Mouse (Mus musculus): ENCODE measurements around the gene St6galnac4. TPM values are rescaled to one million over a fixed set of nuclear protein-coding genes. Genes with fewer than 3 reads are reported as not detected.

Gene St6galnac4
- total and polyA plus RNA-seq, 3 experiments, result 16.2 to 25.2 (median 17.8) TPM

DNA sequence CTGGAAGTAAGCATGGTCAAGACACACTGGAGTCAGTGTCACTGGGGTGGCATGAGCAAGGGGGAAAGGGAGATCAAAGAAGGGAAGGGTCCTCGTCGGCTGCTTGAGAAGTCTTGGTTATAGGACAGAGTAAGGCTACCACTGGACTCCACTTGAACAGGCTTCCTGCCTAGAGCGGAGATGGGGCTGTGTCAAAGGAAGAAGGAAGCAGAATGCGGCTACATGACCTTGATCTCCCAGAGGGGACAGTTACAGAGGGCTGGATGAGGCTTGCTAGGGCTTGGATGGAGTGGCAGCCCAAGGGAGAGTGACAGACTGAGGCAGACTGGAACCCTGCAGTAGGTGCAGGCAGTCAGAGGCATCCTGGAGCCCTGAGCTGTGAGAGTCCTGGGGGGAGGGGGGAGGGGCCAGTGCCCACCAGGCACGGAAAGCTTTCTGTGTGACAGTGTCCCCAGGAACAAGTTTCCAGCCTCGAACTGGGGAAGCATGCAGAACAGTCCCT is 53.7 kb downstream of the St6galnac4 start:
- intact Hi-C loops (cut with DNase I), result no loop called here
- 35% methylated on average over 6 of the region's 6 CpGs for WGBS

DNA sequence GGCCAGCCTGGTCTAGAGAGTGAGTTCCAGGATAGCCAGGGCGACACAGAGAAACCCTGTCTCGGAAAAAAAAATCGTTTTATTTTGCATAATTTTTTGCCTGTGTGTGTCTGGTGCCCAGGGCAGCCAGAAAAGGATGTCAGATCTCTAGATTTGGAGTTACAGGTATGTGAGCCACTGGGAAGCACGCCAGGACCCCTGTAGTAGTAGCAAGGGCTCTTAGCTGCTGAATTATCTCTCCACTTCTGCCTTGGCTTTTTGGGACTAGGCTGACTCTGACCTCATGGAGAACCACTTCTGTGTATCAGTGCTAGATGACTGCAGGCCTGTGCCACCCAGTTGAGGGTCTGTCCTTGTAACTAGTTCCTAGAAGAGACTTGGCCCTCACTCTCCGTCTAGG is 54.9 kb downstream of the St6galnac4 start:
- TF ChIP-seq CTCF (IDR thresholded peaks at IDR 0.05) (no peak), POLR2A (IDR thresholded peaks at IDR 0.05; ENCODE audit: insufficient read depth, low read depth, low read length) (no peak), EP300 (IDR thresholded peaks at IDR 0.05; ENCODE audit: insufficient read depth, low read depth, low read length) (no peak)
- Histone ChIP-seq H3K4me1 (ENCODE audit: control insufficient read depth, insufficient read depth, low read length) (peaks cover 35% of the 10 kb centered on the region), H3K4me3 (no peak overlapping the region), H3K79me2 (replicated peaks; ENCODE audit: control insufficient read depth, insufficient read depth, low read length) (no peaks in the 10 kb centered on the region), H3K27ac (peak overlapping the region; percentile 95), H3K9ac (ENCODE audit: low read depth, low read length) (no peak overlapping the region), H3K27me3 (ENCODE audit: control insufficient read depth, insufficient read depth, low read length) (no peaks in the 10 kb centered on the region), H3K36me3 (ENCODE audit: control insufficient read depth, insufficient read depth, low read length) (no peaks in the 10 kb centered on the region)
- no peak for DNase-seq
- 77% methylated on average over 5 of the region's 5 CpGs for WGBS
- intact Hi-C loops (cut with DNase I), result no loop called here

More for the DNA sequence above, 53.7 kb downstream of the St6galnac4 start:
- DNase-seq, result no peak
- Histone ChIP-seq H3K36me3 (ENCODE audit: control insufficient read depth, insufficient read depth, low read length) (no peaks in the 10 kb centered on the region), H3K27me3 (ENCODE audit: control insufficient read depth, insufficient read depth, low read length) (no peaks in the 10 kb centered on the region), H3K27ac (peak overlapping the region; percentile 63), H3K79me2 (replicated peaks; ENCODE audit: control insufficient read depth, insufficient read depth, low read length) (no peaks in the 10 kb centered on the region), H3K4me1 (ENCODE audit: control insufficient read depth, insufficient read depth, low read length) (peaks cover 34% of the 10 kb centered on the region), H3K9ac (ENCODE audit: low read depth, low read length) (0 out of 2 replicates have a peak overlapping the region, but pooled peaks have one; percentile 1), H3K4me3 (no peak overlapping the region)
- TF ChIP-seq CTCF (IDR thresholded peaks at IDR 0.05), result no peak
- TF ChIP-seq POLR2A (IDR thresholded peaks at IDR 0.05; ENCODE audit: insufficient read depth, low read depth, low read length), result 0 out of 2 replicates have a peak, but pooled peaks have one; percentile 18

DNA sequence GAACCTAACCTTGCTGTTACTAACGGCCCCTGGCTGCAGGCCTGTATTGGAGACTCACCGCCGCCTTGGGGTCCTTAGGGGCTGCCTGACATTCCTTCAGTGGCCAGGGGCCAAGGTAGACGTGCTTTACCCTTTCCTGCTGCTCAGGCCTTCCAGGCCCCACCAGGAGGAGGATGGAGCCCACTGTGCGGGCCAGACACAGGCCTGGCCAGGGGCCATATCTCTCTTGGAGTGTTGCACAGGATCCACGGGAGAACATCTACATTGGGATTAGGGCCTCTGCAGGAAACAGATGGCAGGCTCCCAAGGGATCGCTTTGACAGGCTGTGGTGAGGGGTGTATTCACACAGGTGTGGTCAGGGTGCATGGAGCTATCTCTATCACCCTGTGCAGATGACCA is 55.9 kb downstream of the St6galnac4 start:
- WGBS, result 40% methylated on average over 7 of the region's 7 CpGs
- Histone ChIP-seq H3K79me2 (replicated peaks; ENCODE audit: control insufficient read depth, insufficient read depth, low read length) (no peaks in the 10 kb centered on the region), H3K4me3 (no peak overlapping the region), H3K27ac (peak overlapping the region; percentile 95), H3K27me3 (ENCODE audit: control insufficient read depth, insufficient read depth, low read length) (no peaks in the 10 kb centered on the region), H3K4me1 (ENCODE audit: control insufficient read depth, insufficient read depth, low read length) (peaks cover 29% of the 10 kb centered on the region), H3K36me3 (ENCODE audit: control insufficient read depth, insufficient read depth, low read length) (no peaks in the 10 kb centered on the region), H3K9ac (ENCODE audit: low read depth, low read length) (no peak overlapping the region)
- TF ChIP-seq POLR2A (IDR thresholded peaks at IDR 0.05; ENCODE audit: insufficient read depth, low read depth, low read length) (no peak), CTCF (IDR thresholded peaks at IDR 0.05) (peak; percentile 21), EP300 (IDR thresholded peaks at IDR 0.05; ENCODE audit: insufficient read depth, low read depth, low read length) (peak; percentile 93)
- peak; percentile 74 to 80 for DNase-seq
- intact Hi-C loops (cut with DNase I), result no loop called here

DNA sequence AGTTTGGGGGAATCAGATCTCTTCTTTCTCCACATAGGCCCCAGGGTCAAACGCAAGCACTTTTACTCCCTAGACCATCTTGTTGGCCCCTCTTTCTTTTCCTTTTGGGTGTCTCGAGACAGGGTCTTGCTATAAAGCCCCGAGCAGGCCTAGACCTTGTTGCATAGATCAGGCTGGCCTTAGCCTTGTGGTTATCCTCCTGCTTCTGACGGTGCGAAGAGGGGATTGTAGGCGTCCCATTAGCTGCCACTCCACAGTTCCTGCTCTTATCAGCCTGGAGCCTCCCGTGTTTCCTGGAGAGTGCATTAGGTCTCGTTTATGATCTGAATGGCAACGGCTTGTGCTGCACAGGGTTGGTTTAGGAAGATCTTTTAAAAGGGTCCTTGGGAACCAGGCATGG is 57.2 kb downstream of the St6galnac4 start:
- H3K4me3 ChIP-seq, result no peak overlapping the region
- H3K36me3 ChIP-seq (ENCODE audit: control insufficient read depth, insufficient read depth, low read length), result no peaks in the 10 kb centered on the region
- no peak overlapping the region for H3K9ac ChIP-seq (ENCODE audit: low read depth, low read length)
- H3K4me1 ChIP-seq (ENCODE audit: control insufficient read depth, insufficient read depth, low read length), result peaks cover 28% of the 10 kb centered on the region
- 62% methylated on average over 9 of the region's 9 CpGs for WGBS
- TF ChIP-seq EP300 (IDR thresholded peaks at IDR 0.05; ENCODE audit: insufficient read depth, low read depth, low read length) (no peak), POLR2A (IDR thresholded peaks at IDR 0.05; ENCODE audit: insufficient read depth, low read depth, low read length) (no peak), CTCF (IDR thresholded peaks at IDR 0.05) (no peak)
- H3K79me2 ChIP-seq (replicated peaks; ENCODE audit: control insufficient read depth, insufficient read depth, low read length), result 0 out of 2 replicates have a peak, but pooled peaks cover 3% of the 10 kb centered on the region
- DNase-seq, result no peak
- no peaks in the 10 kb centered on the region for H3K27me3 ChIP-seq (ENCODE audit: control insufficient read depth, insufficient read depth, low read length)
- intact Hi-C loops (cut with DNase I), result no loop called here
- H3K27ac ChIP-seq, result peak overlapping the region; percentile 95

DNA sequence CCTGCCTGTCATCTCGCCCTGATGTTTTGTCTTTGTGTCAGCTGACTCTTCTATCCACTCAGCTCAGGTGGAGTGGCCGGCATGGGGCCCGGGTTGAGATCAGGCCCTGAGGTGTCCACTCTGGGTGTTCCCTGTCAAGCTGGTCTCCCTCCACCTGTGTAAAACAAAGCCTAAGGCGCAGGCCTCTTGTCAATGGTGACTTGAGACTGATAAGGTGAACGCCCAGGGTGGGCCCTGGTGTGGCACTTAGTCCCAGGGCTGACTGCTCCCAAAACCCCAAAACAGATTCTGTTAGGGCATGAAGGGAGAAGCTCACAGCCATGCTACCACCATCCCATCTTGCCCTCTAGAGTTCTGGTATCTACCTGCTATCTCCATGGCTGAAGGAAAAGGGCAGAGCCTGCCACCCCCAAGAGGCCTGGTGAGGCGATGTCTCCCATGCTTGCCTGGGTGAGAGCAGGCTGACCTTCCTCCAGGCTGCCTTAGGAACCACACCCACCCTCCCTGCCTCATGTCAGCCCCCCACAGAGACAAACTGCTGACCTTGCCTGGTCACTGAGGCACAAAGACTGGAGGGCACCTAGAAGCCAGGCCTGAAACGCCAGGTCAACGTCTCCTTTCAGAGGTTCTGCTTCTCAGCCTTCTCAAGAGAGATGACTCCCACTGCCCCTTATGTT is 58.0 kb downstream of the St6galnac4 start:
- 0 out of 2 replicates have a peak overlapping the region, but pooled peaks have one; percentile 6 for H3K9ac ChIP-seq (ENCODE audit: low read depth, low read length)
- DNase-seq, result no peak
- peaks cover 27% of the 10 kb centered on the region for H3K4me1 ChIP-seq (ENCODE audit: control insufficient read depth, insufficient read depth, low read length)
- H3K79me2 ChIP-seq (replicated peaks; ENCODE audit: control insufficient read depth, insufficient read depth, low read length), result 0 out of 2 replicates have a peak, but pooled peaks cover 3% of the 10 kb centered on the region
- TF ChIP-seq CTCF (IDR thresholded peaks at IDR 0.05), result no peak
- no peak for TF ChIP-seq POLR2A (IDR thresholded peaks at IDR 0.05; ENCODE audit: insufficient read depth, low read depth, low read length)
- TF ChIP-seq EP300 (IDR thresholded peaks at IDR 0.05; ENCODE audit: insufficient read depth, low read depth, low read length), result no peak
- H3K27me3 ChIP-seq (ENCODE audit: control insufficient read depth, insufficient read depth, low read length), result no peaks in the 10 kb centered on the region
- intact Hi-C loops (cut with DNase I), result no loop called here
- H3K36me3 ChIP-seq (ENCODE audit: control insufficient read depth, insufficient read depth, low read length), result no peaks in the 10 kb centered on the region
- H3K4me3 ChIP-seq, result no peak overlapping the region
- WGBS, result 75% methylated on average over 8 of the region's 8 CpGs
- H3K27ac ChIP-seq, result peak overlapping the region; percentile 95

DNA sequence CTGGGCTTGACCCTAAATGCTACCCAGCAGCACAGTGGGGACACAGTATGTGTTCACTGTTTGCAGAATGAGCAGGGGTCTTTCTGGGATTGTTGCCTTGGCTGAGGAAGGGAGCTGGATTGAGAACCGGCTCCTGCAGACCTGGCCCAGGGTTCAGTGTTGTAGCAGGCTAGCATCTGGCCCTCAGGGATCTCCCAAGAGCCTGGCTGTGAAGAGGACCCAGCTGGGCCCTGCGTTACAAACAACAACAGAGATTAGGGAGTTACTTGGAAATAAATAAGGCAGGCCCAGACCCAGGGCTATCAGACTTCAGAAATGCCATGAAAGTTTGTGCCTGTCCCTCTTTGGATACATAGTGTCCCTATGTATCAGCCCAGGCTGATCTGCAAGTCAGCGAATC is 58.8 kb downstream of the St6galnac4 start:
- no peak for DNase-seq
- peak overlapping the region; percentile 6; the same call in 1 of the 2 replicates for H3K9ac ChIP-seq (ENCODE audit: low read depth, low read length)
- 51% methylated on average over 3 of the region's 3 CpGs for WGBS
- H3K27ac ChIP-seq, result peak overlapping the region; percentile 95
- H3K4me3 ChIP-seq, result no peak overlapping the region
- intact Hi-C loops (cut with DNase I), result loop anchor here (1.0 kb wide), 1 partner anchor 10 kb away; no protein-coding TSS in a partner anchor
- no peaks in the 10 kb centered on the region for H3K36me3 ChIP-seq (ENCODE audit: control insufficient read depth, insufficient read depth, low read length)
- peaks cover 3% of the 10 kb centered on the region; the same call in 1 of the 2 replicates for H3K79me2 ChIP-seq (replicated peaks; ENCODE audit: control insufficient read depth, insufficient read depth, low read length)
- no peaks in the 10 kb centered on the region for H3K27me3 ChIP-seq (ENCODE audit: control insufficient read depth, insufficient read depth, low read length)
- peaks cover 26% of the 10 kb centered on the region for H3K4me1 ChIP-seq (ENCODE audit: control insufficient read depth, insufficient read depth, low read length)
- no peak for TF ChIP-seq POLR2A (IDR thresholded peaks at IDR 0.05; ENCODE audit: insufficient read depth, low read depth, low read length)
- no peak; the same call in 1 of the 2 replicates for TF ChIP-seq CTCF (IDR thresholded peaks at IDR 0.05)
- TF ChIP-seq EP300 (IDR thresholded peaks at IDR 0.05; ENCODE audit: insufficient read depth, low read depth, low read length), result no peak
